ENCODE assay signal across 10 mouse cellular contexts in the genomic region with DNA sequence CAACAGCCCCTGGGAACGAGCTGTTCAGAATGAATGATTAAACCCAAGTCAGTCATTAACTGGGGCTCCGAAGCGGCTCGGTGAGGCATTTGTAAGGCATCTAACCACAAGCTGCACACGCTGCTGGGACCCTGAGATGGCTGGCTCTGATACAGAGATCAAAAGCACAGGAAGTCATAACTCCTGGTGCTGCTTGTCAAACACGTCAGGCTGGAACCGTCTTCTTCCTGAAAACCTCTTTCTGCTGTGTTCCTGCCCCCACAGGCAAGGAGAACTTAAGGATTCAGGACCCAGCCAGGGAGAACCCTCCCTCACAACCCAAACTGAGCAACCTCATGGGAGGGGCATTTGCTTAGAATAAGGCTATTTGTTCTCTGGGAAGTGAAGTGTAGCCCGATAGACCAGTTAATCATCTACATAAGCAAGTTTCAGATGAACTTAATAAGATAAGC. TPM values are rescaled to one million over a fixed set of nuclear protein-coding genes. Genes with fewer than 3 reads are reported as not detected.
A peak's percentile ranks its signal among the peaks of the same experiment; 100 is the strongest.
DNase-seq lines count a peak whose midpoint lies in the region; ATAC-seq and TF ChIP-seq lines count a peak whose summit lies in the region.
"Had no signal": no experiment of that assay in that cellular context is flagged by ENCODE, and none has a peak within 500 bp of the region (broad histone marks: within the 10 kb centered on the region; RNA-seq: fewer than 3 reads in every experiment).

No protein-coding gene starts in this region.

- ATAC-seq in liver, embryonic 13.5 days (ENCODE audit: low read depth) = peak; percentile 32
- no peak for ATAC-seq in hindbrain, embryonic 12.5 days (ENCODE audit: low FRiP score)

- H3K4me3 ChIP-seq in lung, adult 2 months (replicated peaks; ENCODE audit: extremely low read depth, low read depth, low read length) = no peak overlapping the region
- no peak overlapping the region for H3K4me3 ChIP-seq in liver, embryonic 13.5 days (replicated peaks)
- no peak overlapping the region for H3K4me3 ChIP-seq in hindbrain, embryonic 12.5 days
- H3K4me3 ChIP-seq: embryonic facial prominence, embryonic 12.5 days; neural tube, embryonic 12.5 days had no signal

- no peaks in the 10 kb centered on the region for H3K9me3 ChIP-seq in liver, embryonic 13.5 days (replicated peaks)
- H3K9me3 ChIP-seq in hindbrain, embryonic 12.5 days (replicated peaks) = no peaks in the 10 kb centered on the region
- H3K9me3 ChIP-seq: embryonic facial prominence, embryonic 12.5 days; neural tube, embryonic 12.5 days had no signal

- no peaks in the 10 kb centered on the region for H3K36me3 ChIP-seq in liver, embryonic 13.5 days
- H3K36me3 ChIP-seq in hindbrain, embryonic 12.5 days = no peaks in the 10 kb centered on the region
- H3K36me3 ChIP-seq: embryonic facial prominence, embryonic 12.5 days; neural tube, embryonic 12.5 days had no signal

- H3K9ac ChIP-seq in liver, embryonic 13.5 days = no peak overlapping the region
- no peak overlapping the region for H3K9ac ChIP-seq in hindbrain, embryonic 12.5 days
- H3K9ac ChIP-seq: embryonic facial prominence, embryonic 12.5 days; neural tube, embryonic 12.5 days had no signal

- intact Hi-C loops in heart, postnatal 10 days (cut with DNase I) = no loop called here

- peaks cover 8% of the 10 kb centered on the region; the same call in 1 of the 2 replicates for H3K27me3 ChIP-seq in liver, embryonic 13.5 days
- no peaks in the 10 kb centered on the region; the same call in 1 of the 2 replicates for H3K27me3 ChIP-seq in hindbrain, embryonic 12.5 days
- H3K27me3 ChIP-seq: embryonic facial prominence, embryonic 12.5 days; neural tube, embryonic 12.5 days had no signal

- peak; percentile 8 to 32 for DNase-seq in lung, adult 18-20 months
- DNase-seq in lung, adult 2 months = no peak
- DNase-seq in induced T-regulatory cell, adult 2 months (ENCODE audit: low read depth) = peak; percentile 80
- DNase-seq in liver, embryonic 13.5 days = no peak
- peak; percentile 70 for DNase-seq in thymus, postnatal 14 days
- DNase-seq in retina, postnatal 1 day = no peak
- DNase-seq in heart, postnatal 10 days = no peak

- TF ChIP-seq POLR2A in lung, adult 2 months (IDR thresholded peaks at IDR 0.05; ENCODE audit: borderline replicate concordance, extremely low read depth, low read depth, low read length) = no peak

- 0 out of 2 replicates have a peak overlapping the region, but pooled peaks have one; percentile 19 for H3K27ac ChIP-seq in liver, embryonic 13.5 days
- no peak overlapping the region for H3K27ac ChIP-seq in hindbrain, embryonic 12.5 days
- H3K27ac ChIP-seq: embryonic facial prominence, embryonic 12.5 days; neural tube, embryonic 12.5 days had no signal

- TF ChIP-seq CTCF in lung, adult 2 months (IDR thresholded peaks at IDR 0.05; ENCODE audit: insufficient read depth, low read length) = no peak

- 0 out of 2 replicates have a peak overlapping the region, but pooled peaks have one; percentile 2 for H3K4me2 ChIP-seq in liver, embryonic 13.5 days
- no peak overlapping the region for H3K4me2 ChIP-seq in hindbrain, embryonic 12.5 days (replicated peaks)
- H3K4me2 ChIP-seq: embryonic facial prominence, embryonic 12.5 days; neural tube, embryonic 12.5 days had no signal

- 12% methylated on average over 8 of the region's 8 CpGs for WGBS in lung, adult 2 months
- 9% methylated on average over 8 of the region's 8 CpGs for WGBS in liver, embryonic 13.5 days (ENCODE audit: insufficient replicate concordance)
- 24% methylated on average over 8 of the region's 8 CpGs for WGBS in hindbrain, embryonic 12.5 days

- peaks cover 10% of the 10 kb centered on the region; the same call in 1 of the 2 replicates for H3K4me1 ChIP-seq in lung, adult 2 months (ENCODE audit: control insufficient read depth, insufficient read depth, low read length)
- H3K4me1 ChIP-seq in liver, embryonic 13.5 days (replicated peaks) = peaks cover 30% of the 10 kb centered on the region
- H3K4me1 ChIP-seq in hindbrain, embryonic 12.5 days = peaks cover 26% of the 10 kb centered on the region

RNA-seq across cellular contexts. Expression of a gene that starts 34.3 kb away (rescaled TPM):
- polyA plus RNA-seq in lung, adult 2 months (2012; rRNA removed) = 0.11 TPM in 1 of 2 replicates, not detected in the other
- polyA plus RNA-seq in liver, embryonic 13.5 days (2015; fragmentation: Nextera tagmentation; extraction: Ambion mirVana) = 0.09 and 0.17 TPM in 2 replicates
- total RNA-seq in heart, postnatal 10 days (2021) = under 1 TPM in 1 of 2 experiments, not detected in 1; 0.12 TPM
- polyA plus RNA-seq in hindbrain, embryonic 12.5 days (2016; fragmentation: Nextera tagmentation; extraction: Ambion mirVana) = not detected in 2 replicates
- polyA plus RNA-seq: embryonic facial prominence, embryonic 12.5 days; neural tube, embryonic 12.5 days had no signal

Comparison
In these comparisons a context has a peak if more than half of its experiments do, and no peak if none do; other contexts are left out.
1. DNase-seq: peak in lung, adult 18-20 months (2 of 2), induced T-regulatory cell, adult 2 months (single experiment) and thymus, postnatal 14 days (single experiment); none in lung, adult 2 months (single experiment), liver, embryonic 13.5 days (single experiment), retina, postnatal 1 day (single experiment) and heart, postnatal 10 days (0 of 2).